Mouse (Mus musculus): ENCODE measurements at regions not wholly inside any gene's neighbourhood (a gene's known extent, or its start where the extent isn't known, plus 50 kb on each side); places are given as distances from the start of the nearest gene placed in this dataset.

DNA sequence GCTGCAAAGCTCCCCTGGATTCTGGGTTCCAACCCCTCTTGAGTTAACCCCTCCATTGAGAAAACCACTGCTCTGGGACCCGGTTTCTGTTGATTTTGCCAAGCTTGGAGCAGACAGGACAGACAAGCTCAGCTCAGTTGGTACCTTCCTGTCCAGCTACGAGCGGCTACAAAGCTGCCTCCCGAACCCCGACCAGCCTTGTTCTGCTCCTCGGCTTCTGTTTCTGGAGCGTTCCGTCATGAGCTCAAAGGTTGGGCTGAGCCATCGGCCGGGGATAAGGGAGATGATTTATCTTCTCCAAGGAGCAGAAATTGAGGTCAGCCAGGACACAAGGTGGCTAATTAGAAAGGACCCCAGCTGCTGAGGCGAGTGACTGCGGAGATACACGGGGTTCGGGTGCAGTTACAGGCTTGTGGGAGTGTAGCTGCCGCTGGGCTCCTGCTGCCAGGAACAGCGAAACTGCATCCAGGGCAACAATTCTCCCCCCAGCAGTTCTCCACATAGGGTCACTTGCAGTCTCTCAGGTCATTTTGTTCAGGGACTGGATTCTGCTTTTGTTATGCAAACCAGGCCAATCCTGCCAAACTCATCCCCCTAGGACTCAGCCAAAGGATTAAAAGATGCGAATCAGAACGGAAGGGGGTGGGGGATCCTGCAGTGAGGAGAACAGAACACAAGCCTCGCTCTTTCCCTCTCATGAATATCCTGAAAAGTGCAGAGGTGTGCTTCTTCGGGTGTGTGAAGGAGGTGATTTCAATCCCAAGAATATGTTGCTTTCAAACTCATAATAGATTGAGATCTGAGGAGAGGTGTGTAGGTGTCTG, 50.0 kb upstream of the Tmem132d start:
- peak in 1 of 2 experiments; percentile 11 for DNase-seq (ENCODE audit: low spot score in 2 of 2)
